Mouse (Mus musculus) induced T-regulatory cell, adult 2 months (primary cell): Measurements from ENCODE around the gene Fbxw22.
"Not testable (repeated sequence)": the region's sequence is repeated elsewhere in the genome, so short reads cannot be mapped to it uniquely, and the experiment has no call there.

Source experiments
- DNase-seq: peaks from one replicate; pipeline ENCODE4 v3.0.0-alpha.2; 2012; ENCODE audit warnings: low read depth

The Fbxw22 gene

GRCm38 (mm10) chr9:109404196-109404595, at the start of gene Fbxw22:
Gene Fbxw22 (minus strand): TSS chr9:109404296.
- DNase-seq: not testable (repeated sequence)

GRCm38 (mm10) chr9:109449040-109449439, 44.9 kb upstream of the Fbxw22 start, which contains the start of gene Fbxw16:
Gene Fbxw16 (minus strand): TSS chr9:109449140.
- no peak for DNase-seq

- no peak for DNase-seq
These were observed 28.9 kb upstream of the Fbxw22 start for GRCm38 (mm10) chr9:109432956-109433355.

GRCm38 (mm10) chr9:109339559-109339958, 64.5 kb downstream of the Fbxw22 start, which contains the start of gene Fbxw28:
Gene Fbxw28 (minus strand): TSS chr9:109339659.
- not testable (repeated sequence) for DNase-seq
